In the genomic region with DNA sequence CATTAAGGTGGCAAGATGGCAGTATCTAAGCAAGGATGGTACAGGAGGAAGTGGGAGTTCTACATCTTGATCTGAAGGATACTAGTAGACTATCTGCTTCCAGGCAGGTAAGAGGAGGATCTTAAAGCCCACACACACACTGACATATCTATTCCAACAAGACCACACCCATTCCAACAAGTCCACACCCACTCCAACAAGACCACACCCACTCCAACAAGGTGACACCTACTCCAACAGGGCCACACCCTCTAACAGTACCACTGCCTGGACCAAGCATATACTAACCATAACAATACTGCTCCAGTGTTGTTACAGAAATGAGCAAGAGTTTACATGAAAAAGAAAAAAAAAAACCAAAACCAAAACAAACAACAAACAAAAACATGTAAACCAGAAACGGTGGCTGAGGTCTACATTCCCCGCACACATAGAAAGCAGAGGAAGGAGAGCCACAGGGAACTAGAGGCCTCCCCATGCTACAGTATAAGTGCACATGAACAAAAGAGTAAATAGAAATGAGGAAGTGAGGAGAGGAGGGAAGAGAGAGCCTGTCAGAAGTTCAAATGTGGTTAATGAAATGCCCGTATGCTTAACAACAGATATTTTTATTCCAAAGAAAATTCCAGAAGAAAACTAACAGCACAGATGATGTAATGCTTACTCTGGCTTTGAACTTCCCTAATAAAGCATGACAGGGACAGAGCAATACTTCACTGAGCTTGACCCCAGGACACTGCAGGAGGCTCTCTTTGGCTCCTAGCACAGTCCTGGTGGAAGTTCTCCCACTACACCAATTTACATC, we compare ENCODE assay signal across 18 mouse cellular contexts.
DNase-seq lines count a peak whose midpoint lies in the region; ATAC-seq and TF ChIP-seq lines count a peak whose summit lies in the region.
"Had no signal": no experiment of that assay in that cellular context is flagged by ENCODE, and none has a peak within 500 bp of the region (broad histone marks: within the 10 kb centered on the region; RNA-seq: fewer than 3 reads in every experiment).

No protein-coding gene starts in this region.

- no peaks in the 10 kb centered on the region; the same call in 1 of the 2 replicates for H3K4me1 ChIP-seq in embryonic facial prominence, embryonic 11.5 days (ENCODE audit: control insufficient read depth, insufficient read depth, low read length)
- H3K4me1 ChIP-seq in embryonic facial prominence, embryonic 10.5 days, result peaks cover 28% of the 10 kb centered on the region
- peaks cover 4% of the 10 kb centered on the region; the same call in 1 of the 2 replicates for H3K4me1 ChIP-seq in lung, postnatal 0 days (ENCODE audit: insufficient read depth, low read depth, low read length)
- H3K4me1 ChIP-seq in liver, embryonic 12.5 days, result peaks cover 26% of the 10 kb centered on the region
- peaks cover 4% of the 10 kb centered on the region; the same call in 1 of the 2 replicates for H3K4me1 ChIP-seq in stomach, embryonic 15.5 days

- H3K9me3 ChIP-seq in embryonic facial prominence, embryonic 11.5 days (replicated peaks; ENCODE audit: control insufficient read depth, low read length), result no peaks in the 10 kb centered on the region
- H3K9me3 ChIP-seq in embryonic facial prominence, embryonic 10.5 days, result no peaks in the 10 kb centered on the region
- no peaks in the 10 kb centered on the region for H3K9me3 ChIP-seq in lung, postnatal 0 days (ENCODE audit: low read length)
- no peaks in the 10 kb centered on the region for H3K9me3 ChIP-seq in liver, embryonic 12.5 days (replicated peaks)
- no peaks in the 10 kb centered on the region for H3K9me3 ChIP-seq in stomach, embryonic 15.5 days
- H3K9me3 ChIP-seq: heart, embryonic 15.5 days; hindbrain, embryonic 12.5 days; limb, embryonic 10.5 days; megakaryocyte, embryonic 14.5 days; neural tube, embryonic 12.5 days had no signal

- TF ChIP-seq CTCF in lung, postnatal 0 days (IDR thresholded peaks at IDR 0.05), result no peak

- H3K27me3 ChIP-seq in embryonic facial prominence, embryonic 11.5 days (ENCODE audit: control insufficient read depth, insufficient read depth, low read length), result no peaks in the 10 kb centered on the region
- no peaks in the 10 kb centered on the region for H3K27me3 ChIP-seq in embryonic facial prominence, embryonic 10.5 days (replicated peaks; ENCODE audit: low read depth, poor library complexity, severe bottlenecking)
- no peaks in the 10 kb centered on the region for H3K27me3 ChIP-seq in lung, postnatal 0 days (replicated peaks; ENCODE audit: insufficient read depth, low read length)
- H3K27me3 ChIP-seq in liver, embryonic 12.5 days (replicated peaks), result no peaks in the 10 kb centered on the region
- H3K27me3 ChIP-seq in stomach, embryonic 15.5 days (replicated peaks), result no peaks in the 10 kb centered on the region
- H3K27me3 ChIP-seq: heart, embryonic 15.5 days; hindbrain, embryonic 12.5 days; megakaryocyte, embryonic 14.5 days; neural tube, embryonic 12.5 days had no signal

- H3K36me3 ChIP-seq in embryonic facial prominence, embryonic 11.5 days (replicated peaks; ENCODE audit: control insufficient read depth, insufficient read depth, low read depth, low read length), result no peaks in the 10 kb centered on the region
- peaks cover 13% of the 10 kb centered on the region for H3K36me3 ChIP-seq in embryonic facial prominence, embryonic 10.5 days (replicated peaks)
- H3K36me3 ChIP-seq in lung, postnatal 0 days (ENCODE audit: insufficient read depth, low read length), result 0 out of 2 replicates have a peak, but pooled peaks cover 6% of the 10 kb centered on the region
- H3K36me3 ChIP-seq in liver, embryonic 12.5 days, result peaks cover 8% of the 10 kb centered on the region; the same call in 1 of the 2 replicates
- 0 out of 2 replicates have a peak, but pooled peaks cover 3% of the 10 kb centered on the region for H3K36me3 ChIP-seq in stomach, embryonic 15.5 days
- H3K36me3 ChIP-seq: heart, embryonic 15.5 days had no signal

- no peak overlapping the region for H3K27ac ChIP-seq in embryonic facial prominence, embryonic 11.5 days (replicated peaks; ENCODE audit: low read depth, low read length)
- H3K27ac ChIP-seq in embryonic facial prominence, embryonic 10.5 days (replicated peaks), result no peak overlapping the region
- no peak overlapping the region; the same call in 1 of the 2 replicates for H3K27ac ChIP-seq in lung, postnatal 0 days (ENCODE audit: low read length)
- H3K27ac ChIP-seq in liver, embryonic 12.5 days, result peak overlapping the region; percentile 60
- H3K27ac ChIP-seq in stomach, embryonic 15.5 days, result no peak overlapping the region
- H3K27ac ChIP-seq: heart, embryonic 15.5 days; hindbrain, embryonic 12.5 days; limb, embryonic 10.5 days; neural tube, embryonic 12.5 days had no signal

- H3K4me3 ChIP-seq in embryonic facial prominence, embryonic 11.5 days (ENCODE audit: low read depth, low read length), result no peak overlapping the region
- H3K4me3 ChIP-seq in embryonic facial prominence, embryonic 10.5 days, result no peak overlapping the region
- no peak overlapping the region for H3K4me3 ChIP-seq in lung, postnatal 0 days (ENCODE audit: low read depth, low read length)
- H3K4me3 ChIP-seq in liver, embryonic 12.5 days, result no peak overlapping the region
- no peak overlapping the region for H3K4me3 ChIP-seq in stomach, embryonic 15.5 days (replicated peaks)
- H3K4me3 ChIP-seq: heart, embryonic 15.5 days; hindbrain, embryonic 12.5 days; limb, embryonic 10.5 days; megakaryocyte, embryonic 14.5 days; neural tube, embryonic 12.5 days had no signal

- H3K9ac ChIP-seq in embryonic facial prominence, embryonic 11.5 days (replicated peaks; ENCODE audit: low read length), result no peak overlapping the region
- no peak overlapping the region for H3K9ac ChIP-seq in lung, postnatal 0 days (replicated peaks; ENCODE audit: low read depth)
- no peak overlapping the region for H3K9ac ChIP-seq in liver, embryonic 12.5 days
- no peak overlapping the region for H3K9ac ChIP-seq in stomach, embryonic 15.5 days
- H3K9ac ChIP-seq: forebrain, postnatal 0 days; heart, embryonic 15.5 days; hindbrain, embryonic 12.5 days; lung, embryonic 14.5 days had no signal

- H3K4me2 ChIP-seq in embryonic facial prominence, embryonic 11.5 days (ENCODE audit: low read depth, low read length), result no peak overlapping the region
- H3K4me2 ChIP-seq in lung, postnatal 0 days (replicated peaks; ENCODE audit: low read depth, low read length), result no peak overlapping the region
- no peak overlapping the region for H3K4me2 ChIP-seq in liver, embryonic 12.5 days
- H3K4me2 ChIP-seq in stomach, embryonic 15.5 days, result no peak overlapping the region
- H3K4me2 ChIP-seq: heart, embryonic 15.5 days; hindbrain, embryonic 12.5 days; lung, embryonic 14.5 days had no signal

- ATAC-seq in embryonic facial prominence, embryonic 11.5 days (replicated peaks; ENCODE audit: insufficient number of reproducible peaks, low FRiP score, low TSS enrichment, low read depth), result 0 out of 2 replicates have a peak, but pooled peaks have one; percentile 17
- no peak for ATAC-seq in lung, postnatal 0 days
- ATAC-seq in liver, embryonic 12.5 days, result peak; percentile 95
- ATAC-seq in stomach, embryonic 15.5 days (ENCODE audit: insufficient read depth, low FRiP score, low read depth), result peak; percentile 71; the same call in 1 of the 2 replicates
- ATAC-seq: forebrain, postnatal 0 days had no signal

- 77% methylated on average over 3 of the region's 3 CpGs for WGBS in embryonic facial prominence, embryonic 11.5 days
- 78% methylated on average over 3 of the region's 3 CpGs for WGBS in embryonic facial prominence, embryonic 10.5 days
- 44% methylated on average over 3 of the region's 3 CpGs for WGBS in lung, postnatal 0 days
- WGBS in liver, embryonic 12.5 days (ENCODE audit: insufficient replicate concordance), result 44% methylated on average over 3 of the region's 3 CpGs
- 60% methylated on average over 3 of the region's 3 CpGs for WGBS in stomach, embryonic 15.5 days

- no peak for TF ChIP-seq EP300 in lung, postnatal 0 days (IDR thresholded peaks at IDR 0.05)

- DNase-seq in embryonic facial prominence, embryonic 11.5 days (ENCODE audit: low spot score), result no peak
- no peak for DNase-seq in embryonic facial prominence, embryonic 10.5 days (ENCODE audit: low spot score)
- DNase-seq in lung, postnatal 0 days (ENCODE audit: low spot score), result peak; percentile 39
- no peak for DNase-seq in lung, postnatal 25 days (ENCODE audit: low spot score)
- no peak for DNase-seq in urinary bladder, postnatal 4 days (ENCODE audit: low spot score in 2 of 2)
- DNase-seq in ovary, postnatal 10 days (ENCODE audit: low spot score), result no peak
- DNase-seq: adrenal gland, adult 2 months; forebrain, postnatal 0 days; kidney, adult 2 months; lung, embryonic 14.5 days; thymus, postnatal 36 days had no signal
